Mouse (Mus musculus): ENCODE measurements around the gene Ptprcap.

The Ptprcap gene

DNA sequence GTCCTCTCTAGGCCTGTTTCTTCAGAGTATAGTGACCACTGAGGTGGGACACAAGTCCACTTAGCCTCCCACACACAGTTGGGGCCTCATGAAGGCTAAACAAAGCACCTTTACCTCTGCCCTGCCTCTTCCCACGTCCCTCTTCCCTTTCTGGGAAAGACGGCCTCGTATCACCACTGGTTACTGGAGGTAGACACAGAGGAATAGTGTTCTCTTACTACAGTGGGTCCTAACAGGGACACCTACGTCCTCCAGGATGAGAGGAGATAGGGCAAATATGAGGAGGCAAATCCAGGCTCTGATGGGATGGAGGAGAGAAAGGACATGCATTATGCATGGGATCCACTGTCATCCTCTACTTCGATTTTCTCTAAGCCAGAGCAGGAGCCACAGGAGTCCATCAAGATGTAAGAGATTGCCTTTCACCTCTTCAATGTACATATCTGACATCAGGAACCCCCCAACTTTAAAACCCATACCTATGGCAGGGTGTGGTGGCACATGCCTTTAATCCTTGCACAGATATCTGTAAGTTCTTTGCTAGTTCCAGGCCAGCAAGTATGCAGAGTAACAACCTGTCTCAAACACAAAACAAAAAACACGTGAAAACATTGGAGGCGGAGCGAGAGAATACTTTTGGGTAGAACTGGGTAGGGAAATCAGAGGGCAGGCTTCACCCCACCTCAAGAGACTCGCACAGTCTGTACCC, 5.5 kb upstream of the Ptprcap start:
- no peak for DNase-seq (ENCODE audit: low read depth)

GRCm38 (mm10) chr19:4148491-4148806, 5.0 kb upstream of the Ptprcap start, which contains the start of gene Coro1b:
TSS of gene Coro1b (plus strand) at chr19:4148619.
- peak; percentile 81 for DNase-seq (ENCODE audit: low read depth)

- DNase-seq (ENCODE audit: low read depth): no peak
These were observed 4.6 kb upstream of the Ptprcap start for GRCm38 (mm10) chr19:4148819-4149218.

DNA sequence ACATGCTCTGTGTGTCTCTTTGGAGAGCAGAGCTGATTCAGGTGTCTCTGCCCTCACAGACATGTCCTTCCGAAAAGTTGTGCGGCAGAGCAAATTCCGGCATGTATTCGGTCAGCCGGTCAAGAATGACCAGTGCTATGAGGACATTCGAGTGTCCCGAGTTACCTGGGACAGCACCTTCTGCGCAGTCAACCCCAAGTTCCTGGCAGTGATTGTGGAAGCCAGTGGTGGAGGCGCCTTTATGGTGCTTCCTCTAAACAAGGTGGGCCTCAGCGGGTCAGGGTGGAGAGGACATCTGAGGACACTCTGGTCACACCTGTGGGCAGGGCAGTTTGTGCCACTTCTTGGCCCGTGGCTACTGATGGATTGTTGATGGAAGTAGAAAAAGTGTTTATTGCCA, 4.1 kb upstream of the Ptprcap start:
- DNase-seq (ENCODE audit: low read depth): no peak

DNA sequence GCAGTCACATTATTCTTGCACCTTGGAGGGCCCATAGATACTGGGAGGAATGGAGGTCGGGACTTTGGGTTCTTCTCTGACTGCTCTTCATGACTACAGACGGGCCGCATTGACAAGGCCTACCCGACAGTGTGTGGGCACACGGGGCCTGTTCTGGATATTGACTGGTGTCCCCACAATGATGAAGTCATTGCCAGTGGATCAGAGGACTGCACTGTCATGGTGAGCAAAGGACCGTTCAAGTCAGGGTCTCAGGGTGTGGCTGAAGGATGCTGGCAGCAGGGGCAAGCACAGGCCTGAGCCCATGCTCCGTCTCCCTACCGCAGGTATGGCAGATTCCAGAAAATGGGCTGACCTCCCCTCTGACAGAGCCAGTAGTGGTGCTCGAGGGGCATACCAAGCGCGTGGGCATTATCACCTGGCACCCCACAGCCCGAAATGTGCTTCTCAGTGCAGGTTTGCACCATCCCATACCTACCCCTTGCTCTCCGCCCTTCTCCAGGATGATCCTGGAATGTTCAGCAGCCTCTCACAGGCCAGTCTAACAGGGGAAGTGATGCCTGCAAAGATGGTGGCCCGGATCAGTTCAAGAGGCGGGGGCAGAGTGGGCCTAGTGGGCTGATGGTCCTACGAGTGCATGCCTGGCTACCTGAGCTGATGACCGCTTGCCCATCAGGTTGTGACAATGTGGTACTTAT, 3.5 kb upstream of the Ptprcap start:
- no peak for DNase-seq (ENCODE audit: low read depth)

DNA sequence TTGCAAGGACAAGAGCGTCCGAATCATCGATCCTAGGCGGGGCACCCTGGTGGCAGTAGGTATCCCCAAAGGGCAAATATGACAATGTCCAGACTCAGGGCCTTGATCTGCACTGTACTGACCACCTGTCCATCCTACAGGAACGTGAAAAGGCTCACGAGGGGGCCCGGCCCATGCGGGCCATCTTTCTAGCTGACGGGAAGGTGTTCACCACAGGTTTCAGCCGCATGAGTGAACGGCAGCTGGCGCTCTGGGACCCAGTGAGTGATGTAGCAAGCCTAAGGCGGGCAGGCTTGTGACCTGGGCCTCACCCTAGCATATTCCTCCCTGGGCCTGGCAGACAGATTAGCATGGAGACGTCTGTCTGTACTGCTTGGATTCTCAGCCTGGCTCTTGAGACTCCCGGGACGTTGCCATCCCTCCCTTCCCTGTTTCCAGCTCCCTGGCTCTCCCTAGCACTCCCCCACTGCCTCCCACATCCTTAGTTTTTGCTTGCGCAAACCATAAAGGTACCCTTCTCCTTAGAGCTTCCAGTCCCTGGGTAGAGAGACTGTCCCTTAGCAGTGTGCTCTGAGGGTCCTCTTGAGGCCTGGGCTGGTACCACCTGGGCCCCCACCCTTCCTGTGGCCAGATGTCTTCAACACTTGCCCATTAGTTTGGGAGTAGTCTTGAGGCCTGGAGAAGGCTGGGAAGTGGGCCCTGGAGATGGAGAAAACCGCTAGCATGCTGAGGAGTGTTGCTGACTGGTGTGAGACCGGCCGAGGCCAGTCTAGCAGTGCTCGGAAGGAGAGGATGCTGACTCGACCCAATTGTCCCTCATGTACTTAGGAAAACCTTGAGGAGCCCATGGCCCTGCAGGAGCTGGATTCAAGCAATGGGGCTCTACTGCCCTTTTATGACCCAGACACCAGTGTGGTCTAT, 2.6 kb upstream of the Ptprcap start:
- no peak for DNase-seq (ENCODE audit: low read depth)

GRCm38 (mm10) chr19:4151488-4151860, 1.9 kb upstream of the Ptprcap start:
- no peak for DNase-seq (ENCODE audit: low read depth)

DNA sequence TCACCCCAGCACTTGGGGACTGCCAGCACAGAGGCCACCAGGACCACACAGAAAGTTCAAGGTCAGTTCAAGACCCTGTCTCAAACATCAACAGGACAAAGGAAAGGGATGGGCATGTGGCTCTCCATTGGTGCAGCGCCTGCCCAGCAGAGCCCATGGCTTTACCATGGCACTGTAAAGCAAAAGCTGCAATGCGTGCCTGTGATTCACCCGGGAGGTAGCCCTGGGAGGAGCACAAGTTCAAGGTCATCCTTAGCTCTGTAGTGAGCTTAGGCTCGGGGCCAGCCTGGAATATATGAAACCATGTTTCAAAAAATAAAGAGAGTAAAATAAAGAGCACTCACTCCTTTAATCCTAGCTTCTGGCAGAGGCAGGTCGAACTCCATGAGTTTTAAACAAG, 1.5 kb upstream of the Ptprcap start:
- no peak for DNase-seq (ENCODE audit: low read depth)

- no peak for DNase-seq (ENCODE audit: low read depth)
These were observed 766 bp upstream of the Ptprcap start for GRCm38 (mm10) chr19:4152445-4153231.

- DNase-seq (ENCODE audit: low read depth): no peak
These were observed 1.2 kb downstream of the Ptprcap start for GRCm38 (mm10) chr19:4154437-4155222.

- no peak for DNase-seq (ENCODE audit: low read depth)
These were observed 2.0 kb downstream of the Ptprcap start for GRCm38 (mm10) chr19:4155223-4156072.

DNA sequence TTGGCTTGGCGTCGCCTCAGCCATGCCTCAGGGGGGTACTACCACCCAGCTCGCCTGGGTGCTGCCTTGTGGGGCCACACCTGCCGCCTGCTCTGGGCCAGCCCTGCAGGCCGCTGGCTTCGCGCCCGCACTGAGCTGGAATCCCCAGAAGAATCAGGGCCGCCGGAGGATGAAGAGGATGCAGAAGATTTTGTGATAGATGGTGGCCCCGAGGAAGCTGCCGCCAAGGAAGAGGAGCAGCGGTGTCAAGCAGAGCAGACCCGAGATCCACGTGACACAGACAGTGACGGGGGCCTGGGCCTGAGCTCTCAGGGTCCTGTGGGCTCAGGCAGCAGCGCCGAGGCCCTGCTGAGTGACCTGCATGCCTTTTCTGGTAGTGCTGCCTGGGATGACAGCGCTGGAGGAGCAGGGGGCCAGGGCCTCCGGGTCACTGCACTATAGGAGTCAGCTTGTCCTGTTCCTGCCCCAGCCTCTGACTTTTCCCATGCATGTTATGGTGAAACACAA, 2.7 kb downstream of the Ptprcap start:
- no peak for DNase-seq (ENCODE audit: low read depth)

DNA sequence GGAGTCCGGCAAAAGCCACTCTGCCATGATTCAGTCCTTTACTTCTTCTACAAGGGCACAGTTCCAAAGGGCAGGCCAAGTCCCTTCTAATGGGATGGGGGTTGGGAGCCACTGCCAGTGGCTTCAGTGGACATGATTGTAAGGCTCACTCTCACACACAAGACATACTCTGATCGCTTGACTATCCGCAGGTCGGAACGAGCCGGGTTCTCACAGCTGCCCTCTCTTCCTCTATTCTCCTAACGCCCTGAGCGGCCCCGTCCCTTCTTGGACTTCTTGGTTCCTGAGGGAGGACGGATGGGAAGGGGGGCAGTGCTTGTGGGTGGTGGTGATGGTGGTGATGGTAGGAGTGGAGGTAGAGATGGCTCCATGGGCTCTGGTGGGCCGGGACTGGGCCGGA, 3.4 kb downstream of the Ptprcap start:
- DNase-seq (ENCODE audit: low read depth): no peak

- no peak for DNase-seq (ENCODE audit: low read depth)
These were observed 5.6 kb downstream of the Ptprcap start for GRCm38 (mm10) chr19:4159049-4159448.

DNA sequence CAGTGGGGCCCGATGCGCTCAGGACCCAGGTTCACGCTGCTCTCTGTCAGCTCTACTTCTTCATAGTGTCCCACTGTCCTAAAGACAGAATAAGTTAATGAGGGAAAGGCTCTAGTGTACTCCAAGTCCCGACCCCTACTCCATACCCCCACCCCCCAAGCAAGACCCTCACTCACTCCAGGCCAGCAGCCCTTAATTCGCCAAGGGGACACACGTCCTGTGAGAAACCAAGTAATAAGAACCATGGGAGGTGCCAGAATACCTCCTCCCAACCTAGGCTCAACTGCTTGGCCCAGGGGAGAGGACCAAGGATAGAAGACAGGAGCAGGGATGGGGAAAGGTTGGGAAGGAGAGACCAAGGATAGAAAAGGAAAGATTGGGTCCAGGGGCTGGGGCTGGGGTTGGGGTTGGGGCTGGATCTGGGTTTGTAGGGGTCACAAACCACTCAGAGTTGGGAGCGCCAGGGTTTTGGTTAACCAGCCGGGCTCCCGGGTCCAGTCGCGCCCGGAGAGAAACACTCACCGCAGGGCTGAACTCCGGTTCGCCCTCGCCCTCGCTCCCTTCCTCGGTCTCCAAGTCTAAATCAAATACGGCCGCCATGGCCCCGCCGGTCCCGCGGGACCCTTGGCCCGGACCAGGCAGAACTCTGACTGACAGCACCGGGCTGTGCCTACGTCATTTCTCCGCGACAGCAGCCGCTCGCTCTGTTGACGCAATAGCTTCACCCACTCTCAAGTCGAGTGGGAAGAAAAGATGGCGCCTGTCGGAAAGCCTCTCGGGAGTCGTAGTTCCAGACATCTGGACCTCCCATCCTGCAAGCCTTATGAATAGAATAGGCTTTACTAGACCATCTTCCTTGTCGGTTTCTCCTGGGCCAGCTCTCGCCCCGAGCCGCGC, 9.5 kb downstream of the Ptprcap start, which contains the start of gene Rps6kb2:
TSS of gene Rps6kb2 (minus strand) at position 709 of the 897 bp plus-strand sequence.
- peak; percentile 89 for DNase-seq (ENCODE audit: low read depth)

DNA sequence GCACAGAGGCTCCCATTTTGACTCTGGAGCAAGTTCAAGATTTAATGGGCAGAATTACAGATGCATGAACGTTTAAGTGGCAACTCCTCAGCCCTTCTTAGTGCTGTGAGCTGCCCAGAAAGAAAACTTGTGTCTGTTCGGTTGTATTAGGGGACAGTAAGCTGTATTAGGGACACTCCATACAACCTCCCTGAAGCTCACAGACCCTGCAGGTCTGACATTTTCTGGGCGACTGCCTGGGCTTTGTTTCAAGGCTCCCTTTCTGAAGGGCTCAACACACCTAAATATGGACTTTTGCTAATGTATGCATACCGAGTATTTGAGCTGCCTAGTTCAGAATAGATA, 10.1 kb downstream of the Ptprcap start:
- DNase-seq (ENCODE audit: low read depth): no peak

DNA sequence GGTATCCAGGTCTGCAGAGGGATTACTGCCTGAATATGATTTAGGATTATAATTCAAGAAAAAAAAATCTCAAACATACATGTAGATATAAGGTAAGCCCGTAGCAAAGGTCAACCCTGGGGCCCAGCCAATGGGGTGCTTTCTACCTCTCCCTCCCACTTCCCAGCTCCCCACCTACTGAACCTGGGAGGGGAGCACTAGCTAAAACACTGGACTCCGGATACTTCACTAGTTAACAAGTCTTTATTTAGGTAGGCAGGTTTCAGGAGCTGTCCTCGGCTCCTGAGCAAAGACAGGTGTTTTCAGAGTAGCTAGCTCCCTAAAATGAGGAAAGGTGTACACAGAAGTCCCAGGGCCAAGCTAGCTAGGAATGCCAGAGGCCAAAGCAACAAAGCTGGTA, 10.7 kb downstream of the Ptprcap start:
- DNase-seq (ENCODE audit: low read depth): no peak

- DNase-seq (ENCODE audit: low read depth): no peak
These were observed 11.3 kb downstream of the Ptprcap start for GRCm38 (mm10) chr19:4164721-4165120.

Measured in c-Kit-positive CD71-negative TER-119-negative erythroid progenitor cells, embryonic 14.5 days (primary cell).